In genomic region chr14:57344781-57345492, GRCm38 (mm10) we compare ENCODE assay signal across 9 mouse cellular contexts. TPM values are rescaled to one million over a fixed set of nuclear protein-coding genes. Genes with fewer than 3 reads are reported as not detected.
DNase-seq lines count a peak whose midpoint lies in the region; ATAC-seq and TF ChIP-seq lines count a peak whose summit lies in the region.
"Had no signal": no experiment of that assay in that cellular context is flagged by ENCODE, and none has a peak within 500 bp of the region (broad histone marks: within the 10 kb centered on the region; RNA-seq: fewer than 3 reads in every experiment).

No protein-coding gene starts in this region.

- H3K27me3 ChIP-seq in intestine, embryonic 15.5 days (replicated peaks) = no peaks in the 10 kb centered on the region
- no peaks in the 10 kb centered on the region for H3K27me3 ChIP-seq in lung, embryonic 14.5 days (ENCODE audit: insufficient read depth, low read length)
- H3K27me3 ChIP-seq: neural tube, embryonic 12.5 days had no signal

- TF ChIP-seq CTCF in lung, embryonic 14.5 days (IDR thresholded peaks at IDR 0.05; ENCODE audit: low read depth) = no peak

- no peak overlapping the region for H3K9ac ChIP-seq in intestine, embryonic 15.5 days
- peak overlapping the region; percentile 50 for H3K9ac ChIP-seq in lung, embryonic 14.5 days
- H3K9ac ChIP-seq: neural tube, embryonic 12.5 days had no signal

- no peak overlapping the region for H3K4me3 ChIP-seq in intestine, embryonic 15.5 days (replicated peaks)
- H3K4me3 ChIP-seq in lung, embryonic 14.5 days (ENCODE audit: low read depth, low read length) = peak overlapping the region; percentile 30
- H3K4me3 ChIP-seq: neural tube, embryonic 12.5 days had no signal

- no peak overlapping the region for H3K27ac ChIP-seq in intestine, embryonic 15.5 days
- no peak overlapping the region; the same call in 1 of the 2 replicates for H3K27ac ChIP-seq in lung, embryonic 14.5 days (ENCODE audit: low read depth)
- H3K27ac ChIP-seq: neural tube, embryonic 12.5 days had no signal

- H3K4me2 ChIP-seq in intestine, embryonic 15.5 days (replicated peaks) = peak overlapping the region; percentile 33
- H3K4me2 ChIP-seq in lung, embryonic 14.5 days = peak overlapping the region; percentile 62
- H3K4me2 ChIP-seq: neural tube, embryonic 12.5 days had no signal

- no peak for ATAC-seq in intestine, embryonic 15.5 days
- ATAC-seq in lung, embryonic 14.5 days (ENCODE audit: insufficient read depth) = peak; percentile 89

- DNase-seq in R1 (ENCODE audit: low read depth, low spot score) = peak; percentile 37
- peak; percentile 52 for DNase-seq in embryo, embryonic 9.5 days (ENCODE audit: extremely low spot score)
- peak; percentile 71 for DNase-seq in lung, embryonic 14.5 days
- no peak for DNase-seq in layer of hippocampus, postnatal 14 days (ENCODE audit: low spot score in 2 of 2)
- DNase-seq in adrenal gland, postnatal 4 days (ENCODE audit: low spot score in 2 of 2) = no peak
- no peak for DNase-seq in left cerebral cortex, postnatal 25 days (ENCODE audit: low spot score in 2 of 2)
- DNase-seq in urinary bladder, postnatal 14 days (ENCODE audit: low spot score) = no peak

- no peaks in the 10 kb centered on the region for H3K9me3 ChIP-seq in intestine, embryonic 15.5 days
- no peaks in the 10 kb centered on the region; the same call in 1 of the 2 replicates for H3K9me3 ChIP-seq in lung, embryonic 14.5 days (ENCODE audit: low read depth, low read length)
- H3K9me3 ChIP-seq: neural tube, embryonic 12.5 days had no signal

- no peaks in the 10 kb centered on the region for H3K36me3 ChIP-seq in intestine, embryonic 15.5 days
- H3K36me3 ChIP-seq in lung, embryonic 14.5 days (ENCODE audit: insufficient read depth) = no peaks in the 10 kb centered on the region
- H3K36me3 ChIP-seq: neural tube, embryonic 12.5 days had no signal

- 53% methylated on average over 25 of the region's 25 CpGs for WGBS in intestine, embryonic 15.5 days
- WGBS in lung, embryonic 14.5 days = 19% methylated on average over 25 of the region's 25 CpGs

- intact Hi-C loops in left cerebral cortex, postnatal 25 days (cut with DNase I) = no loop called here

- H3K4me1 ChIP-seq in intestine, embryonic 15.5 days (replicated peaks) = no peaks in the 10 kb centered on the region
- no peaks in the 10 kb centered on the region for H3K4me1 ChIP-seq in lung, embryonic 14.5 days (ENCODE audit: insufficient read depth)

RNA-seq across cellular contexts. Expression of gene Cryl1, which starts 53.4 kb away (rescaled TPM):
- polyA plus RNA-seq in intestine, embryonic 15.5 days (2015; fragmentation: Nextera tagmentation; extraction: Ambion mirVana) = 91.6 and 103 TPM in 2 replicates
- 21.3 and 22.2 TPM in 2 replicates for polyA plus RNA-seq in lung, embryonic 14.5 days (2014; fragmentation: Nextera tagmentation; extraction: Ambion mirVana)
- total RNA-seq in layer of hippocampus, postnatal 14 days (2021) = 10 to 100 TPM; 23.3 to 23.5 TPM
- 10 to 100 TPM; 21.9 to 34.6 TPM for total RNA-seq in adrenal gland, postnatal 4 days (2021)
- total RNA-seq in left cerebral cortex, postnatal 25 days (2021) = 10 to 100 TPM; 15.9 to 17.5 TPM

Comparison
In these comparisons a context has a peak if more than half of its experiments do, and no peak if none do; other contexts are left out.
1. DNase-seq: peak in R1 (single experiment), embryo, embryonic 9.5 days (single experiment) and lung, embryonic 14.5 days (single experiment); none in layer of hippocampus, postnatal 14 days (0 of 2), adrenal gland, postnatal 4 days (0 of 2), left cerebral cortex, postnatal 25 days (0 of 2) and urinary bladder, postnatal 14 days (single experiment).